Mouse (Mus musculus) liver, adult 2 months (tissue): Measurements from ENCODE around the gene Lcn6. TPM values are rescaled to one million over a fixed set of nuclear protein-coding genes. Genes with fewer than 3 reads are reported as not detected.

ENCODE experiments used
- DNase-seq: peaks from one replicate; pipeline ENCODE4 v3.0.0-alpha.2; 2011; ENCODE audit warnings: low read depth, low spot score; ENCODE audit errors: extremely low read depth
- H3K27ac ChIP-seq: fragments of 200-500 bp; replicated peaks from 2 replicates; pipeline ENCODE4 v1.5.1; 2012; ENCODE audit warnings: low read depth, mild to moderate bottlenecking, control low read depth, inconsistent platforms, low read length; ENCODE audit not compliant: insufficient read depth
- H3K27me3 ChIP-seq: fragments of 200-500 bp; 2 replicates; pipeline ENCODE4 v1.6.1; 2012; ENCODE audit warnings: mild to moderate bottlenecking, moderate library complexity, low read length, inconsistent platforms; ENCODE audit not compliant: control insufficient read depth, insufficient read depth
- H3K36me3 ChIP-seq: fragments of 200-500 bp; 2 replicates; pipeline ENCODE4 v1.6.1; 2012; ENCODE audit warnings: low read length, inconsistent platforms; ENCODE audit not compliant: control insufficient read depth, insufficient read depth
- H3K4me1 ChIP-seq: fragments of 200-500 bp; 2 replicates; pipeline ENCODE4 v1.6.1; 2011; ENCODE audit warnings: low read length; ENCODE audit not compliant: control insufficient read depth, insufficient read depth
- H3K4me3 ChIP-seq: fragments of 200-500 bp; 2 replicates; pipeline ENCODE4 v1.5.1; 2011; ENCODE audit warnings: low read depth, mild to moderate bottlenecking, control low read depth, low read length, moderate library complexity; ENCODE audit not compliant: insufficient read depth
- H3K79me2 ChIP-seq: fragments of 200-500 bp; 2 replicates; pipeline ENCODE4 v1.6.1; 2012; ENCODE audit warnings: inconsistent platforms, mild to moderate bottlenecking, low read length, moderate library complexity; ENCODE audit not compliant: control insufficient read depth, insufficient read depth
- H3K9ac ChIP-seq: fragments of 200-500 bp; 2 replicates; pipeline ENCODE4 v1.6.1; 2012; ENCODE audit warnings: low read depth, mild to moderate bottlenecking, control low read depth, inconsistent platforms, low read length
- CTCF ChIP-seq: fragments of 200-500 bp; IDR thresholded peaks from 2 replicates; pipeline ENCODE4 v1.5.1; 2011; ENCODE audit warnings: low read depth, low read length, control low read depth
- POLR2A ChIP-seq: fragments of 200-500 bp; IDR thresholded peaks from 2 replicates; pipeline ENCODE4 v1.6.1; 2011; ENCODE audit warnings: low read length, control low read depth; ENCODE audit not compliant: insufficient read depth; ENCODE audit errors: extremely low read depth
- polyA plus RNA-seq: library from polyadenylated mRNA; depleted of rRNA; stranded (reverse); fragments of >200 nt; gene quantifications from 2 replicates; pipeline ENCODE4 v1.2.3, GENCODE M21; 2012; rRNA removed
- total RNA-seq: library from RNA; depleted of rRNA; stranded (reverse); fragments of >200 nt; gene quantifications from 2 replicates; pipeline ENCODE4 v1.2.3, GENCODE M21; 2014; rRNA removed

Lcn6 gene
- total and polyA plus RNA-seq, 2 experiments, result not detected

GRCm38 (mm10) chr2:25717222-25717621 is 40.6 kb downstream of the Lcn6 start:
- no peaks in the 10 kb centered on the region for H3K36me3 ChIP-seq
- H3K4me3 ChIP-seq, result no peak overlapping the region
- TF ChIP-seq CTCF, result no peak
- TF ChIP-seq POLR2A, result no peak
- no peaks in the 10 kb centered on the region for H3K79me2 ChIP-seq
- no peaks in the 10 kb centered on the region for H3K4me1 ChIP-seq
- H3K27ac ChIP-seq, result no peak overlapping the region
- H3K27me3 ChIP-seq, result no peaks in the 10 kb centered on the region
- DNase-seq, result no peak
- H3K9ac ChIP-seq, result no peak overlapping the region

Other genes starting within 250 kb of the Lcn6 start
- 11.1 and 13.4 TPM in 2 replicates for gene Abca2, start 248.1 kb upstream of the Lcn6 start, total RNA-seq
- 40.9 and 48.7 TPM in 2 replicates for gene Abca2, start 248.1 kb upstream of the Lcn6 start, polyA plus RNA-seq
- gene Clic3, start 219.9 kb upstream of the Lcn6 start, total RNA-seq, result 0.18 and 0.54 TPM in 2 replicates
- 6.2 and 9.2 TPM in 2 replicates for gene Clic3, start 219.9 kb upstream of the Lcn6 start, polyA plus RNA-seq
- 30.6 and 36.8 TPM in 2 replicates for gene Paxx, start 215.7 kb upstream of the Lcn6 start, total RNA-seq
- gene Paxx, start 215.7 kb upstream of the Lcn6 start, polyA plus RNA-seq, result 173 and 181 TPM in 2 replicates
- 7.7 and 8.9 TPM in 2 replicates for gene Ptgds, start 206.7 kb upstream of the Lcn6 start, total RNA-seq
- 18.7 and 40.2 TPM in 2 replicates for gene Ptgds, start 206.7 kb upstream of the Lcn6 start, polyA plus RNA-seq
- gene Lcn12, start 182.9 kb upstream of the Lcn6 start, total RNA-seq, result 0.40 TPM in 1 of 2 replicates, not detected in the other
- gene Lcn12, start 182.9 kb upstream of the Lcn6 start, polyA plus RNA-seq, result 0.25 and 0.27 TPM in 2 replicates
- gene Fbxw5, start 176.0 kb upstream of the Lcn6 start, total RNA-seq, result 18.6 and 24.0 TPM in 2 replicates
- 18.8 and 19.4 TPM in 2 replicates for gene Fbxw5, start 176.0 kb upstream of the Lcn6 start, polyA plus RNA-seq
- gene C8g, start 175.1 kb upstream of the Lcn6 start, total RNA-seq, result 589 and 721 TPM in 2 replicates
- gene C8g, start 175.1 kb upstream of the Lcn6 start, polyA plus RNA-seq, result 881 and 939 TPM in 2 replicates
- gene Traf2, start 129.8 kb upstream of the Lcn6 start, total RNA-seq, result 4.0 and 5.2 TPM in 2 replicates
- 7.0 and 9.9 TPM in 2 replicates for gene Traf2, start 129.8 kb upstream of the Lcn6 start, polyA plus RNA-seq
- 206 and 247 TPM in 2 replicates for gene Edf1, start 118.9 kb upstream of the Lcn6 start, total RNA-seq
- gene Edf1, start 118.9 kb upstream of the Lcn6 start, polyA plus RNA-seq, result 153 and 186 TPM in 2 replicates
- gene Mamdc4, start 101.9 kb upstream of the Lcn6 start, total RNA-seq, result 7.5 and 7.8 TPM in 2 replicates
- 1.5 and 2.0 TPM in 2 replicates for gene Mamdc4, start 101.9 kb upstream of the Lcn6 start, polyA plus RNA-seq
- gene Phpt1, start 101.6 kb upstream of the Lcn6 start, total RNA-seq, result 6.7 and 8.2 TPM in 2 replicates
- gene Phpt1, start 101.6 kb upstream of the Lcn6 start, polyA plus RNA-seq, result 38.3 and 39.4 TPM in 2 replicates
- not detected in 2 replicates for gene Ajm1, start 95.0 kb upstream of the Lcn6 start, total RNA-seq
- 0.06 and 0.07 TPM in 2 replicates for gene Ajm1, start 95.0 kb upstream of the Lcn6 start, polyA plus RNA-seq
- 11.7 and 15.4 TPM in 2 replicates for gene Rabl6, start 68.3 kb upstream of the Lcn6 start, total RNA-seq
- 20.6 and 29.6 TPM in 2 replicates for gene Rabl6, start 68.3 kb upstream of the Lcn6 start, polyA plus RNA-seq
- under 0.01 and 0.07 TPM in 2 replicates for gene Ccdc183, start 59.1 kb upstream of the Lcn6 start, total RNA-seq
- gene Ccdc183, start 59.1 kb upstream of the Lcn6 start, polyA plus RNA-seq, result 0.06 TPM in 1 of 2 replicates, not detected in the other
- gene Tmem141, start 54.8 kb upstream of the Lcn6 start, total RNA-seq, result 40.0 and 40.9 TPM in 2 replicates
- gene Tmem141, start 54.8 kb upstream of the Lcn6 start, polyA plus RNA-seq, result 28.5 and 30.9 TPM in 2 replicates
- 35.4 and 63.2 TPM in 2 replicates for gene Fcna, start 48.8 kb upstream of the Lcn6 start, total RNA-seq
- gene Fcna, start 48.8 kb upstream of the Lcn6 start, polyA plus RNA-seq, result 27.1 and 36.5 TPM in 2 replicates
- gene Lcn8, start 23.7 kb upstream of the Lcn6 start, total RNA-seq, result not detected in 2 replicates
- not detected in 2 replicates for gene Lcn8, start 23.7 kb upstream of the Lcn6 start, polyA plus RNA-seq
- gene Lcn5, start 18.8 kb upstream of the Lcn6 start, total RNA-seq, result not detected in 2 replicates
- not detected in 2 replicates for gene Lcn5, start 18.8 kb upstream of the Lcn6 start, polyA plus RNA-seq
- gene Lcn10, start 5.9 kb downstream of the Lcn6 start, total RNA-seq, result not detected in 2 replicates
- not detected in 2 replicates for gene Lcn10, start 5.9 kb downstream of the Lcn6 start, polyA plus RNA-seq
- gene Obp2a, start 23.3 kb downstream of the Lcn6 start, total RNA-seq, result not detected in 2 replicates
- not detected in 2 replicates for gene Obp2a, start 23.3 kb downstream of the Lcn6 start, polyA plus RNA-seq
- gene Bmyc, start 30.0 kb downstream of the Lcn6 start, total RNA-seq, result 1.0 and 1.9 TPM in 2 replicates
- gene Bmyc, start 30.0 kb downstream of the Lcn6 start, polyA plus RNA-seq, result 4.7 and 6.8 TPM in 2 replicates
- gene Obp2b, start 60.2 kb downstream of the Lcn6 start, total RNA-seq, result not detected in 2 replicates
- not detected in 2 replicates for gene Obp2b, start 60.2 kb downstream of the Lcn6 start, polyA plus RNA-seq
- not detected in 2 replicates for gene Lcn3, start 88.8 kb downstream of the Lcn6 start, total RNA-seq
- gene Lcn3, start 88.8 kb downstream of the Lcn6 start, polyA plus RNA-seq, result not detected in 2 replicates
- not detected in 2 replicates for gene Lcn11, start 100.2 kb downstream of the Lcn6 start, total RNA-seq
- gene Lcn11, start 100.2 kb downstream of the Lcn6 start, polyA plus RNA-seq, result not detected in 2 replicates
- gene Gm13539, start 105.5 kb downstream of the Lcn6 start, total RNA-seq, result not detected in 2 replicates
- not detected in 2 replicates for gene Gm13539, start 105.5 kb downstream of the Lcn6 start, polyA plus RNA-seq
- gene Glt6d1, start 139.1 kb downstream of the Lcn6 start, total RNA-seq, result not detected in 2 replicates
- gene Glt6d1, start 139.1 kb downstream of the Lcn6 start, polyA plus RNA-seq, result not detected in 2 replicates
- gene Lcn9, start 146.4 kb downstream of the Lcn6 start, total RNA-seq, result not detected in 2 replicates
- not detected in 2 replicates for gene Lcn9, start 146.4 kb downstream of the Lcn6 start, polyA plus RNA-seq
- not detected in 2 replicates for gene Sohlh1, start 170.5 kb downstream of the Lcn6 start, total RNA-seq
- not detected in 2 replicates for gene Sohlh1, start 170.5 kb downstream of the Lcn6 start, polyA plus RNA-seq
- gene Kcnt1, start 186.9 kb downstream of the Lcn6 start, total RNA-seq, result under 0.01 TPM in 1 of 2 replicates, not detected in the other
- gene Kcnt1, start 186.9 kb downstream of the Lcn6 start, polyA plus RNA-seq, result 0.02 and 0.11 TPM in 2 replicates